Mouse (Mus musculus): ENCODE data around the gene Wdr83os.
A peak's percentile ranks its signal among the peaks of the same experiment; 100 is the strongest.
"Not testable (repeated sequence)": the region's sequence is repeated elsewhere in the genome, so short reads cannot be mapped to it uniquely, and the experiment has no call there.

Wdr83os gene

GRCm38 (mm10) chr8:85072364-85072929, 8.1 kb upstream of the Wdr83os start:
- DNase-seq (ENCODE audit: extremely low spot score, low spot score) = no peak

- no peak for DNase-seq (ENCODE audit: extremely low spot score, low spot score)
These were observed 7.4 kb upstream of the Wdr83os start for GRCm38 (mm10) chr8:85073041-85073612.

- DNase-seq (ENCODE audit: extremely low spot score, low spot score) = no peak
These were observed 6.4 kb upstream of the Wdr83os start for GRCm38 (mm10) chr8:85074167-85074566.

GRCm38 (mm10) chr8:85074617-85075016, 5.9 kb upstream of the Wdr83os start:
- DNase-seq (ENCODE audit: extremely low spot score, low spot score) = no peak

GRCm38 (mm10) chr8:85076001-85076400, 4.5 kb upstream of the Wdr83os start:
- no peak for DNase-seq (ENCODE audit: extremely low spot score, low spot score)

- DNase-seq (ENCODE audit: extremely low spot score, low spot score) = peak; percentile 76
These were observed 3.5 kb upstream of the Wdr83os start for GRCm38 (mm10) chr8:85076993-85077392.

GRCm38 (mm10) chr8:85080214-85080531, 367 bp upstream of the Wdr83os start:
- DNase-seq (ENCODE audit: extremely low spot score, low spot score) = no peak

- no peak for DNase-seq (ENCODE audit: extremely low spot score, low spot score)
These were observed 646 bp downstream of the Wdr83os start, which contains the start of gene Wdr83 for GRCm38 (mm10) chr8:85081216-85081555. Gene Wdr83 (minus strand): TSS chr8:85081306.

GRCm38 (mm10) chr8:85082169-85082568, 1.6 kb downstream of the Wdr83os start:
- DNase-seq (ENCODE audit: extremely low spot score, low spot score) = not testable (repeated sequence)

GRCm38 (mm10) chr8:85083108-85083813, 2.7 kb downstream of the Wdr83os start, which contains the start of gene Man2b1:
Gene Man2b1 (plus strand): TSS chr8:85083270.
- peak; percentile 66 for DNase-seq (ENCODE audit: extremely low spot score, low spot score)

GRCm38 (mm10) chr8:85084633-85085032, 4.1 kb downstream of the Wdr83os start:
- DNase-seq (ENCODE audit: extremely low spot score, low spot score) = no peak

GRCm38 (mm10) chr8:85086238-85086637, 5.7 kb downstream of the Wdr83os start:
- DNase-seq (ENCODE audit: extremely low spot score, low spot score) = no peak

GRCm38 (mm10) chr8:85088771-85089170, 8.2 kb downstream of the Wdr83os start:
- no peak for DNase-seq (ENCODE audit: extremely low spot score, low spot score)

- DNase-seq (ENCODE audit: extremely low spot score, low spot score) = no peak
These were observed 10.3 kb downstream of the Wdr83os start for GRCm38 (mm10) chr8:85090856-85091255.

GRCm38 (mm10) chr8:85091526-85092090, 11.1 kb downstream of the Wdr83os start:
- DNase-seq (ENCODE audit: extremely low spot score, low spot score) = no peak

GRCm38 (mm10) chr8:85095051-85095450, 14.5 kb downstream of the Wdr83os start:
- no peak for DNase-seq (ENCODE audit: extremely low spot score, low spot score)

GRCm38 (mm10) chr8:85095566-85095965, 15.0 kb downstream of the Wdr83os start:
- no peak for DNase-seq (ENCODE audit: extremely low spot score, low spot score)

GRCm38 (mm10) chr8:85096196-85096595, 15.7 kb downstream of the Wdr83os start:
- no peak for DNase-seq (ENCODE audit: extremely low spot score, low spot score)

- no peak for DNase-seq (ENCODE audit: extremely low spot score, low spot score)
These were observed 16.3 kb downstream of the Wdr83os start for GRCm38 (mm10) chr8:85096850-85097249.

GRCm38 (mm10) chr8:85100076-85100665, 19.6 kb downstream of the Wdr83os start:
- no peak for DNase-seq (ENCODE audit: extremely low spot score, low spot score)

GRCm38 (mm10) chr8:85113241-85113640, 32.7 kb downstream of the Wdr83os start:
- no peak for DNase-seq (ENCODE audit: extremely low spot score, low spot score)

- no peak for DNase-seq (ENCODE audit: extremely low spot score, low spot score)
These were observed 35.0 kb downstream of the Wdr83os start for GRCm38 (mm10) chr8:85115501-85115900.

Measured in neural tube, embryonic 10.5 days (tissue).